Mouse (Mus musculus) cortical plate, adult 2 months (tissue): ENCODE data around the gene Upb1.

ENCODE experiments used
- CTCF ChIP-seq: fragments of 200-500 bp; IDR thresholded peaks from 2 replicates; pipeline ENCODE4 v1.5.1; 2011; ENCODE audit warnings: mild to moderate bottlenecking, control low read depth, low read length; ENCODE audit not compliant: insufficient read depth; ENCODE audit errors: extremely low read depth
- POLR2A ChIP-seq: fragments of 200-500 bp; IDR thresholded peaks from 2 replicates; pipeline ENCODE4 v1.6.1; 2011; ENCODE audit warnings: mild to moderate bottlenecking, low read length, control low read depth; ENCODE audit not compliant: insufficient read depth; ENCODE audit errors: extremely low read depth

DNA sequence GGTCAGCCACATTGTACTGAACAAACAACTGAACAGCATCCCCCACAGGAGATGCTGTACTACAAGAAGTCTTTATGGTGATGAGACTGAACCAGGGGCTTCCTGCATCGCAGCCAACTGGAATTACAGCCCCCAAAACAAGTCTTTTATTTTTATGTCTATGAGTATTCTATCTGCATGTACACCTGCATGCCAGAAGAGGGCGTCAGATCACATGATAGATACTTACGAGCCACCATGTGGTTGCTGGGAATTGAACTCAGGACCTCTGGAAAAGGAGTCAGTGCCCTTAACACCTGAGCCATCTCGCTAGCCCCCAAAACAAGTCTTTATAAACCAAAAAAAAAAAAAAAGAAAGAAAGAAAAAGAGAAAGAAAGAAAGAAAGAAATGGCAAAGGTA lies 42.1 kb downstream of the Upb1 start:
- TF ChIP-seq CTCF: no peak
- TF ChIP-seq POLR2A: no peak
